Mouse (Mus musculus) right cerebral cortex, postnatal 4 days (tissue): ENCODE measurements around the gene Kctd5.
"Not testable (repeated sequence)": the region's sequence is repeated elsewhere in the genome, so short reads cannot be mapped to it uniquely, and the experiment has no call there.

Experiments used
- DNase-seq: peaks from one replicate; pipeline ENCODE4 v3.0.0-alpha.2; 2022

The Kctd5 gene

DNA sequence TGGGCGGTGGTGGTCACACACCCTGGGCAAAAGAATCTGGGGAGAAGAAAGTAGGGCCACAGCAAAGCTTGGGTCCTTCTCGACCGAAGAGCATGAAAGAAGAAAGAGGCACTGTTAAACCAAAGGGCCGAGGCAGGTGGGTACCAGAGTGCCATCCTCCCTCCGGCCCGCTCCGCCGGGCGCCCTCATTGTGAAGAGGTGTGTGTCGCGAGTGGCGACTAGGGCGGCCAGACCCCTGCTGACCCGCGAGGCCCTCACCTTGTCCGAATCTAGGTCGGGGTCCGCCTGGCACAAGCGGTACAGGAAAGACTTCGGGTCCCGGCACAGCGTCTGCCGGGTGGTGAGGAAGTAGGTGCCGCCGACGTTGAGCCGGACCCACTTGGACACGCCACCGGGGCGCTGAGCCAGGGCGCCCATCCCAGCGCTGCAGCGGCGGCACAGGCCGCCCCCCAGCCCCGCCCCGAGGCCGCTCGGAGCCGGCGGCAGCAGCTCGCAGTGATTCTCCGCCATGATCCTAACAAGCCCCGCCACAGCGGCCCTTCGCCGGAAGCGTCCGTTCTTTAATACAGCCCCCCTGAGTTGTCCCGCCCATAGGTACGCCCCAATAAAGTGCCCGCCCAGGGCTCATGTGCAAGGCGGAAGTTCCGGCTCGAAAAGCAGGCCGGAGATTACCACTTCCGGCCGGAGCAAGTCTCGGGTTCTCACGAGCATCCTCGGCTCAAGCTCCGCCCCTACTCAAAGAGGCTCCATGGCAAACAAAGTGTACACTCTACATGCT, at the start of gene Kctd5:
Kctd5 (minus strand) TSS at position 567 of the 778 bp plus-strand sequence.
- DNase-seq = peak; percentile 93

DNA sequence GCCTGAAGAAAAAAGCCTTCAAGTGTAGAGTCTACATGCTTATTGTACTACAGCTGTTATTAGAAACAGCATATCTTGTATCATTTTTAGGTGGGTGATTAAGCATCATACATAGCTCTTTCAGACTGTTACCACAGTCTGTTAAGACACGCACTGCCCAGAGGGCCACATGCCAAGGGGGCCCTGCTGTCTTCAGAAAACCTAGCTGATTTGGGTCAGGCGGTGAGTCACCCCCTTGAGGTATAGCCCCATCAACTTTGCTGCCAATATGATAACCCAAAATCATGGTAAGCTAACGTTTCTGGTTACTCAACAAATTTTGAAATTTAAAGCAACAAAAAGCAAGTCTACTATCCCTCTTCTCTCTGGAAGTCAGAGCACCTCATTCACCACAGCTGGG, 46.2 kb upstream of the Kctd5 start:
- DNase-seq = no peak

DNA sequence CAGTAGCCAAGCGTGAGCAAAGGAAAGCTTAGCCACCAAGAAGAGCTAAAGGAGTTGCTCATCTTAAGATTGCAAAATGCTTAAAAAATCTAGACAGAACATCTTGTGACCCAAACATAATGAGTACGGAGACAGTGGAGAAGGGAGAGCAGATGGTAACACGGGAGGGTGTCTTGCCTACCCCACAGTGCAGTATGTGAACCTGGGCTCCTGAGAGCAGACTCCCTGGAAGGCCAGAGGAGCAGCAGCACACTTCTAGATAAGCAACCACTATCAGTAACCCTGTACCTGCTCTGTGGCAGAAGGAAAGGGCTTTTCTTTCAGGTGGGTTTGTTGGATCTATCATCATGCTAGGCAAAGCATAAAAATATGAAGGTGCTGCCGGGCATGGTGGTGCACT, 39.7 kb upstream of the Kctd5 start:
- DNase-seq = no peak

DNA sequence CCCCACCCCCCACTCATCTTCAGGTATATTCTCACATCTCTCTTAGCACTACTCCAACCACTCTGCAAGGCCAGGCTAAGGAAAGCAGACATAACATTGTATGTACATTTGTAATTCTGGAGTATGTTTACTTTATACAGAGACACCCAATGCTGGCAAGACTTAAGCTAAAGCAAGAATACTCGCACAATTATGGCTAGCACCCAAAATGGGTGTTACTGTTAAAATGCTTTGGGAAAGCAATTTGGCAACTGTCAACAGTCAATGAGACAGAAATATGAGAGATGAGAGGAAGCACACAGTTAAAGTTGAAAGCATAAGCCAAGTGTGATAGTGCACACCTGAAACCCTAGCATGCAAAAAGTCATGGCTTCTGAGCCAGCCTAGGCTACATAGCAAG, 38.0 kb upstream of the Kctd5 start:
- DNase-seq = no peak

DNA sequence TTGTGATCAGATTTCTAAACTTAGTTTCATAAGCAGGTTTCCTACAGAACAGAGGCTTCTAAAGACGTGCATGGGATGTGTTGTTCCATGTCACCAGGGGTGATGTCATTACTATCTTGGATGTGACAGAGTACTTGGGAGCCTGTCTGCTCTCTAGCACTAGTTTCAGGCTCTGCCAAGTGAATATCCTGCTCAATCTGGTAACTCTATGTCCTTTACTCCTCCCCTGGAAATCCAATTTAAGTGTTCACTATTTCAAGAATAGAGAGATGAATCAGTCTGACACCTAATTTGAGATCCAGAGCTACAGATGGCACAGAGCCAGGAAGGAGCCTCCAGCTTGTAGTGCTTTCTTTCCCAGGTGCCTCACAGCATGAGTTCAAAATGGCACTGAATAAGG, 35.6 kb upstream of the Kctd5 start:
- DNase-seq = no peak

DNA sequence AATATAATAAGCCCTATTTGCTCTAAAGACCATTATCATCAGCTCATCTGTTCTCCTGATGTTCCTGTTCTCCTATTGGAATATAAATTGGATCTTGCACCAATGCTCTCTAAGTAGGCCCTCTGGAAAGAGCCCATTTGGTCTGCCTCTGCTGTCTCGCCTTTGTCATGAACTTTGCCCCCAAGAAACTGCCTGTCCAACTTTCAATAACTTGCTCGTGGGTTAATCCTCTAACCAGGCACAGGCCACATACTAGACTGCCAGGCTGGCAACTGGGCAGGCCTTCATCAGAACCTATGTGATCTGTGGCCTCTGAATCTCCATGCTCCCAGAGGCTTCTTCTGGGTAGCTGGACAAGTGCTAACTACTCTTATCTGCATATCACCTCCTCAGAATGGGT, 31.8 kb upstream of the Kctd5 start:
- no peak for DNase-seq

DNA sequence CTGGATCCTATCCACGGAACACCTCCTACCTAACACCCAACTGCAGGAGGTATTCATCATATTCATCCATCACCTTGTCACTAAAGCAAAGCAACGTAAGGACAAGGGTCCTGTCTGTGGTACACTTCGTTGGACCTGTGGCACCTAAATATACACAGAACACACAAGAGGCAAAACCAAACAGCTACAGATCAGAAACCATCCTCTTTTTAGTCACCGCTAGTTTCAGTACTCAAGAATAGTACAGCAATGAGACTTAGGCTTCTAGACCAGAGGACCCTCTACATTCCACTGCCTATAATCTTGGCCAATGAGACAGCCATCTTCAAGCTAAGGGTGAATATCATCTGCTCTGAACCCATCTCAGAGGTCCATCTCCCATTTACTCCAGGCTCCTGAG, 25.1 kb upstream of the Kctd5 start:
- DNase-seq = no peak

DNA sequence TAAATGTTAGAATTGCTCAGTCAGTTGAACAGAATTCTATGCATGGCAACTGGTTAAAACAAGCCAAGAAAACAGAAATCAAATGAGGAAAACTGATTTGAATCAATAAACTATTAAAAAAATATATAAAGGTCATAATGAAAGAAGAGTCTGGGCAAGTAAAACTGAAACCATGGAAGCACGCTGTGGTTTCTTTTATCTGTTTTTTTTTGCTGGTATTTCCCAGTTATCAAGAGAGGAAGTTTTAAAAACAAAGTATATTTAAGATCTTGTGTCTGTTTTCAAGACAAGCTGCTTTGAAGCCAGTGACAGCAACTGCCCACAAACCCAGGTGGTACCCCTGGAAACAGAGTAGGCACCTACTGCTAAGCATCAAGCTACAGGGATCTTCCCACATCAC, 17.3 kb upstream of the Kctd5 start:
- DNase-seq = no peak

DNA sequence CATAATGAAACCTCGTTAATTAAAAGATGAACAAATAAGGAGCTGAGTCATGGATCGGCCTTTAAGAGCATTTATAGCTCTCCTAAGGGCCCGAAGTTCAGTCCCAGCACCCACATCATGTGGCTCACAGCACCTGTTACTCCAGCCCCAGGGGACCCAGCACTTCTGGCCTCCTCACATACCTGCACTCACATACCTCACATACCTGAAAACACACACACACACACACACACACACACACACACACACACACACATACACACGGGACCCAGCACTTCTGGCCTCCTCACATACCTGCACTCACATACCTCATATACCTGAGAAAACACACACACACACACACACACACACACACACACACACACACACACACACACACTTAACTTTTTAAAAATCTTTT, 13.1 kb upstream of the Kctd5 start:
- DNase-seq = not testable (repeated sequence)

DNA sequence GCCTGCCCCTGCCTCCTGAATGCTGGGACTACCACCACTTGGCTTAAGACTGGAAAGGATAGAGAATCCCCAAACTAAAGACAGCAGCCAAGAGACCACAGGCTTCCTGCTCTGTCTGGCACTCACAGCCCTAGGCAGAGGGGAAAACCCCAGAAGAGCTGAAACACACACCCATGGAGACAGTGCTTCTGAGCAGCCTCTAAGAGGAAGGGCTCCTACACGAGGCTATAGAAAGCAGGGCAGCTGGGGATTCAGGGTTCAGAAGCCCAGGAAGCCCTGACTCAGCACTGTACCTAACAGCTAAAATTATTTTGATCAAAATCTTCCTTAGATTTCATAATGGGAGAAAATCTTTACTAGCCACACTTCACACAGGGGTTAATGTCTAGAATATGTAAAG, 11.3 kb upstream of the Kctd5 start:
- DNase-seq = no peak

DNA sequence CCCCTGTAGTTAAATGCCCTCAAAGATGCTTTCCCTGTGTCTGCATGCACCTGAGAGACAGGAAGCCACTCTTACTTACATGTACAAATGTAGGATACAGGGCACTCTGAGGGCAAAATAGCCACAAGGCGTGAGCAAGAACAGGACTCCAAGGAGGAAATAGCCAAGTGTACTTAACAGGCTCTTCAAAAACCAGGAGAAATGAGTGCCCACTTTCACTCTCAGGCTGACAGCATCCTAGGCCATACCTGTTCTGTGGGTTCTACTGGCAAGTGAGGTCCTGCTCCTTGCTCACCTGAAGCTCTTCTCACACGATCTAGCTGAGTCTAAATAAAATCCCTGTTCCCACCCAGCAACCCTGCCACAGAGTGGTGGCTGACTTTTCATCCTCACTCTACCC, 3.8 kb upstream of the Kctd5 start:
- no peak for DNase-seq

DNA sequence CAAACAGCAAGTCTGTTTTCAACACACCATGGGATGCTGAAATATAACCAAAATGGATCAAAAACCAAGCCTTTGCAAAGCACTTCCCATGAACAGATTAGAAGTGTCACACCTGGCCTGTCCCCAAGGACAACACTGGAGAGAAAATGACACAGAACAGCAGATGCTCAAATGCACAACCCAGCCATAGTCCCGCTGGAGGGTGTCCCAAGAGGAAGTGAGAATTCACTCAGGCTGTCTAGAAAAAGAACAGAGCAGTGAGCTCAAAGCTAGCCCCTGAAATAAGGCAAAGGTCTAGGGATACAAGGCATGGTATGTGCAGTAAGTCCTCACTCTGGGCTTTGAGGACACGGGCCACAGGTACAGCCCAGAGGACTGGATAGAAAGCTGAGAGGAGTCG, 3.8 kb downstream of the Kctd5 start:
- no peak for DNase-seq

DNA sequence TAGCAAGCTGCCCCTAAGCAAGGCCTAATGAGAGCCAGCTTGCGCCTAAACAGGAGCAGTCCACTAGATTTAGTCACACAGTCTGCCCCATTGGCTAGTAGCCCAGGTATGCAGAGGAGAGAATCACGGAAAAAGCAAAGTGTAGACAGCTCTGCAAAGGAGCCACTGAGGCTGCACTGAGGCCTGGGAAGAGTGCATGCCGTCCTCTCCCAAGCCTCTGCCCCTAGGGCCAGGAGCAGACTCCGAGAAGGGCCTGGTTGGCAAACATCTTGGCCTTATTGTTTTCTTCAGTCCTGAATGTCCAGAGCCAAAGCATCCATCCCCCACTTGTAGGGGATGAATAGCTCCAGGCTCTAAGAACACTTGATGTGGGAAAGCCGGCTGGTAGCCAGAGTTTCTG, 5.0 kb downstream of the Kctd5 start:
- DNase-seq = no peak

DNA sequence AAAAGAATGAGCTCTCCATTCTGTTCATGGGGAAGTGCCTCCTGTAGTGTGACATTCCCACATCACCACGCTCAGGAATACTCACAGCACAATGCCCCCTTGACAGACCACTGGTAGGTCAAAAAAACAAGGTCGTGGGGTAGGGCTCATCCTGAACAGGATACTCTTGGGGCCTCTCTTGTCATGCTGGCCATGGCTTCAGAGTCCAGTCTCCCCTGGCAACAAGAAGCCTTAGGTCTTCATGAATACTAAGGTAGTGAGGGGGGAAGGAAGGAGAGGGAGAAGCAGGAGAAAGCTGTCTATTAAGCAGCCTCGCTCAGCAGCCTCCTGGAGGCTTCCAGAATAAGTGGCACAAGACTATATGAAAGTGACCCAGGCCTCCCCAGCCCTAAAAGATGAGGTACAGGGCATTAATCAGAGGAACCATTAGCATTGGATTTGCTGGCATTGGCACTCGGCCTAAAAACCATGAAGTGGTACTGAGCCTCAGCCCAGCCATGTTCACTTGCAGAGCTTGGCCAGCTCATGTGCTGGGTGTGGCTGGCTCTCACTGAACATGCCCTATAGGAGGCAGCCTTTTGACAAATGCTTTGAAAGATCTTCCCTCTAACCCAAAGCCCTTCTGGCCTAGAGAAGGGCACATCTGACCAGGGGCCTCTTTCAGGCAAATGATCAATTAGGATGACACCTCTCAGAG, 10.7 kb downstream of the Kctd5 start:
- no peak for DNase-seq

DNA sequence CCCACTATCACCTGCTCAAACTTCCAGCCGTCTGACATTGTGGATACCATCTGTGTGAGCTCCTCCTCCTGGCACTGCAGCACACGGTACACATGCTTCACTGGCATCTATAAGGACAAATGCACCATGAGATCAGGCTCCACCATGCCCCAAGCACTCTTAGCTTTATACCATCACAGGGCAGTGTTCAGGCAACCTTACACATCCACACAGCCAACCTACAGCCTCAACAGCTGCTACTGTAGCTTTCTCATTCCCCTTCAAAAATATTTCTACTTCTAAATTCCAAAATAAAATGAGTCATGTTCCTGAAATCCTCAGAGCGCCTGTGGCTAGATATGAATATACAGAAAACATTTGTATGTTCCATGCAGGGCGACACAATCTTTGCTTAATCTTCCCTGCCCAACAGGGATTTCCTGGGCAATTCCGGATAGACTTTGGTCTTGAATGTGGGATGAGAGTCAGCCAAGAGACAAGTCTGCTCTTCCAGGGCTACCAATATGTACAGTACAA, 15.5 kb downstream of the Kctd5 start:
- DNase-seq = no peak

DNA sequence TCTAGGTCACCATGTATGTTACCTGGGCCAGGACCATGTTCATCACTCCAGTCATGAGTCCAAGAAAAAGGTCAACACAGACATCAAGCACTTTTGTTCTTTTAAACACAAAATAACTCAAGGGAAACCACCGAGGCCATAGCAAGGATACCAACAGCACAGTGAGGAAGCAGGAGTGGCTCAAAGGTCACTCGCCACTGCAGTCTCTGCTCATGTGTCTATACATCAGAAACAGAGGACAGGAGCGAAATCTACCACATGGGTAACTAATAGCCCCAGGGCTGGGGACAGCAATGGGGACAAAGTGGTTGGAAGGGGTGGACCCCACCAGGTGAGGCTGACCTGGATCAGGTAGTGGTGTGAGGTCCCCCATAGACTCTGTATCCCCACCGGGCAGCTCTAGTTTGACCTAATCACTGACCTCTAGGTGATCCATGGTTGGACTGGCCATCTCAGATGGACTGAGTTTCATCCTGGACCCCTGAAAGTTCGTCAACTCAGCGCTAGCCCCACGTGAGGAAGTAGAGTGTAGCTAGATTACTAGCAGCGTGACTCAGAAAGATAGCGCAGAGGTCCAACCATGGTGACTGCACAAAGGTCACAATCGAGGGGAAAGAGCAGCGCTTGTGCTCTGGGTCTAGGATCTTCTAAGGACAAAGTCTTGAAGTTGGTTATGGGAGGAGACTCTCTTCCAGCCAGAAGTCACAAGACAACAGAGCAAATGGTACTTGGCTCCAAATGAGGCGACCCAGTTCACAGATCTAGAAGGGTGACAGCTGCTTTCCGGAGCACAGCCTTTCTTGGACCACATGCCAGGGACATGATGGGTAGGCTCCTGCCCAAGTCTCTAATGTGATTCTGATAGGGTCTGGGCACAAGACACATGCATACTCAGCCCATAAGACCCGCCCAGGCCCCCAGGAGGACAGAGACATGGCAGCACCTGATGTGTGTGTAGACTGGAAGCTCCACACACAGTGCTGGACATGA, 16.4 kb downstream of the Kctd5 start:
- DNase-seq = no peak

DNA sequence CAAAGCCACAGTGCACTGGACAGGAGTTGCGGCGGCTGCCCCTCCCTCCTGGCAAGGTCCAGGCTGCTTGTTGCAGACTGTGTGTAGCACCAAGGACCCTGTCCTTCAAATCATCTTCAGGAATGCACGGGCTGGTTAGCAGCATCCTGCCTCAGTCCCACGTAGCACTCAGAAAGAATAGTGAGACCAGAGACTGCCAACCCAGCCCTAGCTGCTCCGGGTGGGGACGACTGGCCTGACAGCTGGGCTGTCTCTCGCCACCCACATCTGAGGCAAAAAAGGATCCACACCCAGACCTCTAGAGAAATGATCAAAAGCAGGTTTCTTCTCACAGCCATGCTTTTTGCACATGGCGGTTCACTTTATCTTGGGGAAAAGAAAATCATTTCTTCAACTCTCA, 24.3 kb downstream of the Kctd5 start:
- no peak for DNase-seq

DNA sequence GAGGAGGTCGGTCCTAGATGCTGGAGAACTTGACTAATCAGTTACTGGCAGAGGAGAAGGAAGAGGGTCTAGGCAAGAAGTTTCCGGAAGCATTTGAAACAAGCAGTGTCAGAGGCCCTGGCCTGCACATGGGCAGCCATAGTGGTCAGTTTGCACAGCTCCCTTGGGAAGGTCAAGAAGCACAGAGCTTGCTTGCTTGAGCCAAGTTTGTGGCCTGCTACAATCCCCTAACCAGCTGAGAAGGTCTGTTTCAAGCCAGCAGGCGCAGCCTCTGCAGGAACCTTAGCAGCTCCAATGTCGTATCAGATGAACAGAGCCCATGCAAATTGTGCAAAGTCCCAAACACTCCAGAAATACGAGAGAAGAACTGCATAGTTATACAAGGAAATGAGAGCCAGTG, 25.2 kb downstream of the Kctd5 start:
- no peak for DNase-seq

DNA sequence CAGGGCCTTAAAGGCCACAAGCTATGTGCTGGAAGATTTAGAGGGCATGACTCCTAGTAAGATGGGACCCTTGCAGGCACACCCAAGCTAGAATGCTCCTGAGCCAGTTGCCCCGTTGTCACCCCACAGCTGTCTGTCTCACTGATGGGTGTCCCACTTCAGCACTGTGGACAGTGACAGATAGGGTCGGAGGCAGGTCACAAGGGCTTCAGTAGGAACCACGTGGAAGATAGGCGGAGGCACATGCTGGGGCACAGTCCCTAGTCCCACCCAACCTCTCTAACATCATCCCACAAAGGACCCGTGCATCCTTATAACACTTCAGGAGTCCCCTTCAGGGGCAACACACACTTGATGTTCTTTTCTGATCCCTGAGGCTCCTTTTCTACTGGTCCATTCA, 27.3 kb downstream of the Kctd5 start:
- DNase-seq = no peak

DNA sequence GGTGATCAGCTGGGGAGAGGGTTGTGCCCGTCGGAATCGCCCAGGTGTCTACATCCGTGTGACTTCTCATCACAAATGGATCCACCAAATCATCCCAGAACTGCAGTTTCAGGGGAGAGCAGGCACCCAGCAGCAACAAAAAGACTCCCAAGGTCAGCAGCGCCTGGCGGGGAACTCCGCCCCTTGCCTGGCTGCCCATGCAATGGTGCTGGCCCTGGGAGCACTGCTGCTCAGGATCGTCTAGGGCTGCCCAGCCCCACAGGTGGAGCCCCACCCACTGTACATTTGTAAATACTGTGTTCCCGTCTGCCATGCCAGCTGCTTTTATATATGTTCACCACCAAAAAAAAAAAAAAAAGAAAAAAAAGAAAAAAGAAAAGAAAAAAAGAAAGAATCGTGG, 27.7 kb downstream of the Kctd5 start:
- DNase-seq = no peak

DNA sequence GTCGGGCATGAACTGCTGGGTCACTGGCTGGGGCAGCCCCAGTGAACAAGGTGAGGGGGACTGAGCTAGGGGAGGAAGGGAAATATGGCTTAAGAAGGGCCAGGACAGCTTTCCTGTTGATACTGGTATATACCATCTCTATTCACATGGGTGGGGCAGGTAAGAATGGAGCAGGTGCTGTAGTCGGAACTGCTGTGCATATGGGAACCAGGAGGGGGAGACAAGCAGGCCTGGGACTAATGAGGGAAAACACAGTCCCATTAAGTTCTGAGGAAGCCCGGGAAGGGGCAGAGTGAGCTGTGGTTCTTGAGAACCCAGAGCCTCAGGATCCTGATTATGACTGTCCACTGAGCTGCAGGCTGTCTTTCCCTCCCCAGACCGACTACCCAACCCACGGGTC, 28.8 kb downstream of the Kctd5 start:
- no peak for DNase-seq

DNA sequence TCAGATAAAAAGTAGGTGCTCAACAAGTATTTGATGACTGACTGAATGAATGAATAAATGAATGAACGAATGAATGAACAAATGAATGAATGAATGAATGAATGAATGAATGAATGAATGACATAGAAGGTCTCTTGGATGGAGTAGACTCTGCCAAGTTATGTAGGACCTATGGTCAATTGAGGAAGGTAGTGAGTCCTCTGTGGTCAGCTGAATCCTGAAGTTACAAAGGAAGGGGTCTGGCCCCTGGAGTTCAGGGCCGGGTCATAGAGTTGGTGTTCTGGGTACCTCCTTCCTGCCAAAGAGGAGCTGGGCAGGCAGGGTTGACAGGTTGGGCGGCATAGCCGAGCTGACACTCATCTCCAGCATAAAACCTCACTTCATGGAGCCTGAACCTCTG, 35.4 kb downstream of the Kctd5 start, which contains the start of gene Prss27:
Prss27 (plus strand) TSS at position 301 of the 400 bp plus-strand sequence.
- no peak for DNase-seq

DNA sequence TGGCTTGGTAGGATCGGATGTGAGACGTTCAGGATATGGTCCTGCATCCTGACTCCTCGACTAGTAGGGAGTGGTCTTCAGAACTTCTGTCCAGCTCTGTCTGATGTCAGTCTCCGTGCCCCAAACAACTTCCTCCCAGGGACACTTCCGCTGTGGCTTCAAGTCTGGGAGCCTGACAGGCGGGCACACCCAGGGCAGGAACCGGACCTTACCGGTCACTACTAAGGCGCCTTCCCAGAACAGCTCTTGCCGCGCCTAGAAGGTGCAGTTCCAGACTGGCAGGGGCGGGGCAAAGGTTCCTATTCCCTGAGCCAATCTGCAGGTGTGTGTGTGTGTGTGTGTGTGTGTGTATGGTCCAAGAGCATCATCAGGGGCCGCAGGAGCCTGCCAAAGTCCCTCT, 35.9 kb downstream of the Kctd5 start:
- DNase-seq = no peak
